Mouse (Mus musculus) neural tube, embryonic 14.5 days (tissue): Measurements from ENCODE around the gene Coro1b. TPM values are rescaled to one million over a fixed set of nuclear protein-coding genes. Genes with fewer than 3 reads are reported as not detected.
"Not testable (repeated sequence)": the region's sequence is repeated elsewhere in the genome, so short reads cannot be mapped to it uniquely, and the experiment has no call there.

Experiments
- ATAC-seq: fragments of 200-750 bp; cut with Nextera tagmentation; 2 replicates; pipeline ENCODE4 v1.8.0; 2017; ENCODE audit warnings: low read depth, mild to moderate bottlenecking, moderate TSS enrichment, moderate library complexity
- H3K27ac ChIP-seq: fragments of 300-500 bp; sonication (generic); 2 replicates; pipeline ENCODE4 v1.5.1; 2014; ENCODE audit warnings: low read depth, mild to moderate bottlenecking, control low read depth, low read length, moderate library complexity, mixed read lengths
- H3K27me3 ChIP-seq: fragments of 300-500 bp; sonication (generic); 2 replicates; pipeline ENCODE4 v1.6.1; 2014; ENCODE audit warnings: low read length; ENCODE audit not compliant: control insufficient read depth, insufficient read depth
- H3K36me3 ChIP-seq: fragments of 300-500 bp; sonication (generic); 2 replicates; pipeline ENCODE4 v1.6.1; 2014; ENCODE audit warnings: low read length, mixed read lengths; ENCODE audit not compliant: control insufficient read depth, insufficient read depth
- H3K4me1 ChIP-seq: fragments of 300-500 bp; sonication (generic); 2 replicates; pipeline ENCODE4 v1.6.1; 2014; ENCODE audit warnings: low read length; ENCODE audit not compliant: control insufficient read depth, insufficient read depth
- H3K4me2 ChIP-seq: fragments of 300-500 bp; sonication (generic); 2 replicates; pipeline ENCODE4 v1.6.1; 2014; ENCODE audit warnings: mild to moderate bottlenecking, low read depth, low read length, control low read depth
- H3K4me3 ChIP-seq: fragments of 300-500 bp; sonication (generic); 2 replicates; pipeline ENCODE4 v1.5.1; 2014; ENCODE audit warnings: low read depth, low read length, control low read depth, mixed read lengths
- H3K9ac ChIP-seq: fragments of 300-500 bp; sonication (generic); replicated peaks from 2 replicates; pipeline ENCODE4 v1.6.1; 2014; ENCODE audit warnings: low read depth, mild to moderate bottlenecking, control low read depth, low read length, mixed read lengths
- H3K9me3 ChIP-seq: fragments of 300-500 bp; sonication (generic); 2 replicates; pipeline ENCODE4 v1.6.1; 2016; ENCODE audit warnings: low read length; ENCODE audit not compliant: control insufficient read depth
- WGBS: fragments of 180-500 bp; shearing (Covaris S2); extraction: QIAGEN DNeasy Blood & Tissue Kit; methylation state at CpG from one replicate; pipeline ENCODE4 v1.1.7; 2014; 5-methylcytosine and 5-hydroxymethylcytosine counted together
- polyA plus RNA-seq: library from polyadenylated mRNA; unstranded; fragments of >200 nt; fragmentation: Nextera tagmentation; extraction: Ambion mirVana; gene quantifications from 2 replicates; pipeline ENCODE4 v1.2.1, GENCODE M21; 2014

Gene Coro1b
- polyA plus RNA-seq, 1 experiment from 2014 or later = 86.9 TPM

DNA sequence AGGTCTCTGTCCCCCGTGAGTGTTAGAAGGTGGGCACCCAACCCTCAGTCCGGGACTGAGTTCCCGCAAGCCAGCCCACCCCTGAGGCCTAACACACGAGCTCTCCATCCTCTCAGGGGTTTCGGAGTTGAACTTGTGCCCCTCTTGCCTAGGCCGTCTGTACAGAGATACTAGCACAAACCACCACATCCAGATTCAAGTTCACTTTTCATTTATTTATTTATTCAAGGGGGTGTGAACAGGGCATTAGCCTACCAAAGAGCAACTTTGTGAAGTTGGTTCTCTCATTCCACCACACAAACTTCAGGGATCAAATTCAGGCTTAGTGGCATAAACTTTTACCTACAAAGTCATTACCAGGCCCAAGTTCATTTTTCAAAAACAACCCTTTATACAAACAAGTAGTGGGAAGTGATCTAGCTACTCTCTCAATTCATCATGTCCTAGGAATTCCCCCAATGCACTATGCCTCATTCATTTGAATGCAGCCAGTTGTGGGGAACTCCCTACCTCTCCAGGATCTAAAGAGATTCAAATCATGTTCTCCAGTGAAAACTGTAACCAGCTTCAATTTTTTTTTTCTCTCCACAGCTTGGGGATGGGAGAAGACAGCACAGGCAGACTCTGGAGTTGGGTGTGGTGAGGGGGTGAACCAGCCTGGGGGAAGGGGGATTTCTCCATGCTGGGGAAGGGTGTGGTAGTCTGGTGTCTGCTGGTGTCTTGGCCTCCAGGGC is 13.0 kb upstream of the Coro1b start:
- H3K4me1 ChIP-seq, H3K4me3 ChIP-seq, H3K4me2 ChIP-seq, H3K9ac ChIP-seq, H3K9me3 ChIP-seq, H3K27ac ChIP-seq, ATAC-seq, H3K27me3 ChIP-seq: not testable (repeated sequence)
- H3K36me3 ChIP-seq = peaks cover 20% of the 10 kb centered on the region
- WGBS = 81% methylated on average over 6 of the region's 6 CpGs

DNA sequence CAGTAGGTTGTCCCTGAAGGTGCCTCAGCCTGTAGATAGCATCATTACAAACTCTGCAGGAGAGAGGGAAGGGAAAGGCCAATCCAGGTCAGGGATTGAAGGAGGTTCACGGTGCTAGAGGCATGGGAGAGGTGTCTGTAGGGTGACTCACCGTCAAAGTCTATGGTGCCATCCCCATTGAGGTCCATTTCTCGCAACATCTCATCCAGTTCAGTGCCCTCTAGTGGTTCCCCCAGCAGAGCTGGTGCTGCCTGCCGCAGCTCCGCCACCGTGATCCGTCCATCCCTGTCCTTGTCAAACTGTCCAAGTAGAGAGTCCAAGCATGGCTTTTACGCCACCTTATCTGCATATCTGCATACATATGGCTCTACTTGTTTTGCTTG is 12.5 kb upstream of the Coro1b start:
- H3K36me3 ChIP-seq = peaks cover 20% of the 10 kb centered on the region
- H3K9me3 ChIP-seq, H3K27ac ChIP-seq, H3K4me2 ChIP-seq, ATAC-seq, H3K9ac ChIP-seq, H3K4me1 ChIP-seq, H3K4me3 ChIP-seq, H3K27me3 ChIP-seq: not testable (repeated sequence)
- WGBS = 19% methylated on average over 8 of the region's 8 CpGs

DNA sequence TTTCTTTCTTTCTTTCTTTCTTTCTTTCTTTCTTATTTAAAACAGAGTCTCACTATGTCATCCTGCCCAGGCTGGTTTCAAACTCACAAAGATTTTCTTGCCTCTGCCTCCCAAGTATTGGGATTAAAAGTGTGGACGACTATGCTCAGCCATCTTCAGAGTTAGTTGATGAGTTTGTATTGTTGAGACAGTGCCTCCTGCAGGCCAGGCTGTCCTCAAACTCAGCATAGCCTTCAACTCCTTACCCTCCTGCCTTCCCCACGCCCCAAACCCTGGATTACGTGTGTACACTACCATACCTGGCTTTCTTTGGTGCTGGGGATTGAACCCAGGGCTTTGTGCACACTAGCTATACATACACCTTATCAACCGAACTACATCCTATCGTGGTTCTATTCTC is 12.0 kb upstream of the Coro1b start:
- H3K4me2 ChIP-seq = no peak overlapping the region
- H3K4me3 ChIP-seq = no peak overlapping the region
- no peak overlapping the region for H3K9ac ChIP-seq
- H3K27ac ChIP-seq = no peak overlapping the region
- no peaks in the 10 kb centered on the region for H3K9me3 ChIP-seq
- no peak for ATAC-seq
- H3K36me3 ChIP-seq = peaks cover 15% of the 10 kb centered on the region
- no peaks in the 10 kb centered on the region for H3K27me3 ChIP-seq
- no peaks in the 10 kb centered on the region for H3K4me1 ChIP-seq
- 75% methylated on average over 5 of the region's 5 CpGs for WGBS

DNA sequence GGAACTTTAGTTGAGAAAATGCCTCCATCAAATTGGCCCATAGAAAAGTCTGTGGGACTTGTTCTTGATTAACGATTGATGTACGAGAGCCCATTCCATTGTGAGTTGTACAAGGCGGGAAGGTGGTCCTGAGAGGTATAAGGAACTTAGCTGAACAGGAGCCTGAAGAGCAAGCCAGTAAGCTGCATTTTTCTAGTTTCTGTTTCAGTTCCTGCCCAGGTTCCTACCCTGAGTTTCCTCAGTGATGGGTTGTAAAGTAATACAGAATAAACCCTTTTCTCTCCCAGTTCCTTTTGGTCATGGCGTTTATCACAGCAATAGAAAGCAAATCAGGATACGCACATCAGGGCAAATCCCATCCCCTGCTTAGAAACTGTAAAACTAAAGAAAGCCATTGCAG is 10.5 kb upstream of the Coro1b start:
- 77% methylated on average over 5 of the region's 5 CpGs for WGBS
- no peak for ATAC-seq

DNA sequence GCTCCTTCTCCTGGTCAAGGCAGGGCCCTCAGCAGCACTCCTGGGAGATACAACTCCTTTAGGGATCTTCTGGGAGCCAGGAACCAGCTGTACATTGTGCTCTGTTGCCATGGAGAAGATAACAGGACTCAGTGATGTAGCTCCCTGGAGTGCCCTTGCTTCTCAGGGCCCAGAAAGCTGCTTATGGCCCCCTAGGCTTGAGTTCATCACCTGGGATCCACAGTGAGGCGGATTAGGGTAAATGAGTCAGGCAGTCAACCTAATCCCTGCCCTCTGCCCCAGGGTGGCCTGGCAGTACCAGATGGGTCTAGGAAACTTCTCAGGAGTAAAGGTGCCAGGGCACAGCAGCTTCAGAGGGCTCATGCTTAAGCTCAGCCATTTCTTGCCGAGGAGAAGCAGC is 9.0 kb upstream of the Coro1b start, which contains the start of gene Gpr152:
TSS of gene Gpr152 (plus strand) at position 342 of the 400 bp plus-strand sequence.
- H3K9ac ChIP-seq = no peak within 1 kb of the TSS
- no peak for ATAC-seq
- no peaks in the 10 kb centered on the region for H3K27me3 ChIP-seq
- no peaks in the 10 kb centered on the region for H3K4me1 ChIP-seq
- no peaks in the 10 kb centered on the region for H3K36me3 ChIP-seq
- H3K9me3 ChIP-seq = no peaks in the 10 kb centered on the region
- H3K4me3 ChIP-seq = no peak within 1 kb of the TSS
- WGBS = 74% methylated on average over 2 of the region's 2 CpGs
- no peak within 1 kb of the TSS for H3K4me2 ChIP-seq
- no peak within 1 kb of the TSS for H3K27ac ChIP-seq

More for the DNA sequence above, 10.5 kb upstream of the Coro1b start:
- Histone ChIP-seq H3K27ac (no peak overlapping the region), H3K4me3 (no peak overlapping the region), H3K4me1 (no peaks in the 10 kb centered on the region), H3K27me3 (no peaks in the 10 kb centered on the region), H3K9me3 (no peaks in the 10 kb centered on the region), H3K9ac (no peak overlapping the region), H3K4me2 (no peak overlapping the region), H3K36me3 (0 out of 2 replicates have a peak, but pooled peaks cover under 1% of the 10 kb centered on the region)

DNA sequence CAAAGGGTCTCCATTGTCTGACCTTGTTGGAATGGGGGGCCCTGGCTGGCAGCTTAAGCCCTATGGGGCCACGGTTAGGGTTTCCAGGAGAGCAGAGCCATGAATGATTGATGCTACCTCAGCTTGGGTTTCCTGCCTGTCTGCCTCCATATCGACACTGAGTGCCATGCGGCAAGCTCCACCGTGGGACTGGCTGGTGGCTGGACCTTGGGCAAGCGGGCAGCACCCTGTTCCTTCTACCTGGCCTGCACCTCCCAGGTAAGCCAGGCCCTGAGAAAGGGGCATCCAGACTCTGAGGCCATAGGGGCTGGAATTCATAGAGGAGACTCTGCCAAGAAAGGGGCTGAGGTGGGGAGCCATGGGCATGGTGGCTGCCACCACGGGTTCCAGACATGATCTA is 8.3 kb upstream of the Coro1b start:
- H3K9me3 ChIP-seq = no peaks in the 10 kb centered on the region
- H3K36me3 ChIP-seq = no peaks in the 10 kb centered on the region
- no peaks in the 10 kb centered on the region for H3K27me3 ChIP-seq
- no peaks in the 10 kb centered on the region for H3K4me1 ChIP-seq
- WGBS = 73% methylated on average over 6 of the region's 6 CpGs
- no peak overlapping the region for H3K4me3 ChIP-seq
- no peak for ATAC-seq
- H3K9ac ChIP-seq = no peak overlapping the region
- no peak overlapping the region for H3K27ac ChIP-seq
- no peak overlapping the region for H3K4me2 ChIP-seq

DNA sequence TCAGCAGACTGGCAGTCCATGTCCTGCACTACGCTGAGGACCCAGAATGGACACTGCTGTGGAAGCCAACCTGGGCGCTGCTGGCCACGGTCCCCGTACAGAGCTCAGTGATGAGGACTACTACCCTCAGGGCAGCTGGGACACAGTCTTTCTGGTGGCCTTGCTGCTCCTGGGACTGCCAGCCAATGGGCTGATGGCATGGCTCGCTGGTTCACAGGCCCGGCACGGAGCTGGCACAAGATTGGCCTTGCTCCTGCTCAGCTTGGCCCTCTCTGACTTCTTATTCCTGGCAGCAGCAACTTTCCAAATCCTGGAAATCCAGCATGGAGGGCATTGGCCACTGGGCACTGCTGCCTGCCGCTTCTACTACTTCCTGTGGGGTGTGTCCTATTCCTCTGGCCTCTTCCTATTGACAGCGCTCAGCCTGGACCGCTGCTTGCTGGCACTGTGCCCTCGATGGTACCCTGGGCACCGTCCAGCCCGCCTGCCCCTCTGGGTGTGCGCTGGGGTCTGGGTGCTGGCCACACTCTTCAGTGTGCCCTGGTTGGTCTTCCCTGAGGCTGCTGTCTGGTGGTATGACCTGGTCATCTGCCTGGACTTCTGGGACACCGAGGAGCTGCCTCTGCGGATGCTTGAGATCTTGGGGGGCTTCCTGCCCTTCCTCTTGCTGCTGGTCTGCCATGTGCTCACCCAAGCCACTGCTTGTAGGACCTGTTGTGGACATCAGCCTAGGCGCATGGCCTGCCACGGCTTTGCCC is 5.8 kb upstream of the Coro1b start:
- no peak for ATAC-seq
- Histone ChIP-seq H3K4me1 (no peaks in the 10 kb centered on the region; the same call in 1 of the 2 replicates), H3K9ac (no peak overlapping the region), H3K4me2 (no peak overlapping the region), H3K36me3 (no peaks in the 10 kb centered on the region), H3K9me3 (no peaks in the 10 kb centered on the region), H3K4me3 (no peak overlapping the region), H3K27me3 (no peaks in the 10 kb centered on the region), H3K27ac (no peak overlapping the region)
- WGBS = 90% methylated on average over 18 of the region's 18 CpGs

DNA sequence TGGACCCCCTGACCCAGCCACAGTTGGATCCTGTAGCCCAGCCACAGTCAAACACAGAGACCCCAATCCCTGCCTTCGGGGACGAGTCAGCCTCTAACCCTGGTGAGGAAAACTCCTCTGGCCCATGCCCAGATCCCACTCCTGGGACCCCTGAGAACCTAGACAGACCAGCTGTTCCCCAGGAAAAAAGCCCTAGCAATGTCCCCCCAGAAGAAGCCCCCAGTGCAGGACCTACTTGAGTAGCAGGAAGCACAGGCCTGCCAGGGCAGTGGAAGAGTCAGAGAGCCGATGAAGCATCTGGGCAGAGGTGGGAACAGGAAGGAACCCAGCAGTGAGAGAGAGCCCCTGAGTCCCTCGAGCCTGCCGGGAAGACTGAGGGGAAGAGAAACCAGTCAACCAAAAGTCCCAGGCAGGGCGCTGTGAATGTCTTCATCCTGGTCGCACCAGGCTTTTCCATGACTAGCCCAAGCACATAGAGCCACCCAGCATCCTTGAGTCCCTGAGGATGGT is 4.6 kb upstream of the Coro1b start, which contains the start of gene Cabp4:
TSS of gene Cabp4 (minus strand) at position 275 of the 510 bp plus-strand sequence.
- ATAC-seq = no peak
- no peak within 1 kb of the TSS for H3K9ac ChIP-seq
- no peaks in the 10 kb centered on the region for H3K9me3 ChIP-seq
- H3K27ac ChIP-seq = no peak within 1 kb of the TSS
- H3K4me2 ChIP-seq = no peak within 1 kb of the TSS
- peaks cover 7% of the 10 kb centered on the region; the same call in 1 of the 2 replicates for H3K4me1 ChIP-seq
- H3K27me3 ChIP-seq = no peaks in the 10 kb centered on the region
- no peaks in the 10 kb centered on the region for H3K36me3 ChIP-seq
- H3K4me3 ChIP-seq = no peak within 1 kb of the TSS
- 83% methylated on average over 7 of the region's 7 CpGs for WGBS
